Mouse (Mus musculus) kidney, postnatal 10 days (tissue): ENCODE results near the gene Sim2.

Experiments
- DNase-seq: peaks from one replicate; pipeline ENCODE4 v3.0.0; 2021; ENCODE audit warnings: mixed read lengths

The Sim2 gene

GRCm38 (mm10) chr16:94168655-94169545, 84.2 kb downstream of the Sim2 start:
- no peak for DNase-seq

GRCm38 (mm10) chr16:94170218-94170617, 85.5 kb downstream of the Sim2 start:
- no peak for DNase-seq

- DNase-seq: no peak
These were observed 88.6 kb downstream of the Sim2 start for GRCm38 (mm10) chr16:94173361-94173760.

- no peak for DNase-seq
These were observed 90.7 kb downstream of the Sim2 start for GRCm38 (mm10) chr16:94175366-94175986.
